Mouse (Mus musculus): ENCODE measurements around the gene Fam161a. TPM values are rescaled to one million over a fixed set of nuclear protein-coding genes. Genes with fewer than 3 reads are reported as not detected.
A peak's percentile ranks its signal among the peaks of the same experiment; 100 is the strongest.

Gene Fam161a
- polyA plus RNA-seq, 2 experiments, result 0.93 to 1.4 TPM

GRCm38 (mm10) chr11:22973599-22973998, 33.7 kb upstream of the Fam161a start:
- H3K36me3 ChIP-seq (replicated peaks; ENCODE audit: control insufficient read depth, insufficient read depth, low read depth), result peaks cover 14% of the 10 kb centered on the region
- H3K9me3 ChIP-seq (ENCODE audit: control insufficient read depth, low read length), result no peaks in the 10 kb centered on the region
- H3K27me3 ChIP-seq (ENCODE audit: control insufficient read depth, insufficient read depth, low read length), result no peaks in the 10 kb centered on the region
- peak overlapping the region; percentile 76 to 97 for H3K4me3 ChIP-seq (ENCODE audit: insufficient read depth in 1 of 2, low read depth in 2 of 2, low read length in 2 of 2)
- TF ChIP-seq EP300 (IDR thresholded peaks at IDR 0.05; ENCODE audit: low read depth) (no peak), CTCF (IDR thresholded peaks at IDR 0.05; ENCODE audit: low read depth) (no peak)
- no peak for ATAC-seq (ENCODE audit: insufficient read depth)
- no peak for DNase-seq (ENCODE audit: low read depth in 3 of 3, low spot score in 3 of 3)
- peak overlapping the region; percentile 67 for H3K4me2 ChIP-seq (ENCODE audit: low read depth)
- peaks cover 2 to 8% of the 10 kb centered on the region in 2 experiments; a peak in 2 of 4 replicates for H3K4me1 ChIP-seq (replicated peaks; ENCODE audit: control insufficient read depth in 2 of 2, insufficient read depth in 2 of 2, low read length in 1 of 2)
- peak overlapping the region; percentile 83 for H3K9ac ChIP-seq (replicated peaks)
- WGBS (ENCODE audit: insufficient replicate concordance), result 41% methylated on average over 14 of the region's 14 CpGs
- peak overlapping the region; percentile 87 for H3K27ac ChIP-seq

- ATAC-seq (ENCODE audit: insufficient read depth), result no peak
- Histone ChIP-seq H3K4me3 (ENCODE audit: insufficient read depth in 1 of 2, low read depth in 2 of 2, low read length in 2 of 2) (no peak overlapping the region), H3K9ac (replicated peaks) (no peak overlapping the region), H3K4me2 (ENCODE audit: low read depth) (no peak overlapping the region), H3K9me3 (ENCODE audit: control insufficient read depth, low read length) (no peaks in the 10 kb centered on the region), H3K27ac (no peak overlapping the region), H3K36me3 (replicated peaks; ENCODE audit: control insufficient read depth, insufficient read depth, low read depth) (peaks cover 14% of the 10 kb centered on the region), H3K27me3 (ENCODE audit: control insufficient read depth, insufficient read depth, low read length) (no peaks in the 10 kb centered on the region), H3K4me1 (replicated peaks; ENCODE audit: control insufficient read depth in 2 of 2, insufficient read depth in 2 of 2, low read length in 1 of 2) (peaks cover 9 to 15% of the 10 kb centered on the region in 2 experiments)
- TF ChIP-seq EP300 (IDR thresholded peaks at IDR 0.05; ENCODE audit: low read depth), result no peak
- no peak for TF ChIP-seq CTCF (IDR thresholded peaks at IDR 0.05; ENCODE audit: low read depth)
- no peak for DNase-seq (ENCODE audit: low read depth in 3 of 3, low spot score in 3 of 3)
- 71% methylated on average over 3 of the region's 3 CpGs for WGBS (ENCODE audit: insufficient replicate concordance)
Observed at GRCm38 (mm10) chr11:22978215-22978614, 29.1 kb upstream of the Fam161a start.

GRCm38 (mm10) chr11:22978711-22979110, 28.6 kb upstream of the Fam161a start:
- WGBS (ENCODE audit: insufficient replicate concordance), result 76% methylated on average over 1 of the region's 1 CpGs
- no peak for DNase-seq (ENCODE audit: low read depth in 3 of 3, low spot score in 3 of 3)

GRCm38 (mm10) chr11:22979221-22979620, 28.1 kb upstream of the Fam161a start:
- H3K36me3 ChIP-seq (replicated peaks; ENCODE audit: control insufficient read depth, insufficient read depth, low read depth), result peaks cover 14% of the 10 kb centered on the region
- no peak overlapping the region for H3K4me2 ChIP-seq (ENCODE audit: low read depth)
- H3K9me3 ChIP-seq (ENCODE audit: control insufficient read depth, low read length), result no peaks in the 10 kb centered on the region
- H3K4me3 ChIP-seq (ENCODE audit: insufficient read depth in 1 of 2, low read depth in 2 of 2, low read length in 2 of 2), result no peak overlapping the region
- 58% methylated on average over 1 of the region's 1 CpGs for WGBS (ENCODE audit: insufficient replicate concordance)
- H3K27ac ChIP-seq, result no peak overlapping the region
- DNase-seq (ENCODE audit: low read depth in 3 of 3, low spot score in 3 of 3), result no peak
- no peak for ATAC-seq (ENCODE audit: insufficient read depth)
- peaks cover 9 to 15% of the 10 kb centered on the region in 2 experiments for H3K4me1 ChIP-seq (replicated peaks; ENCODE audit: control insufficient read depth in 2 of 2, insufficient read depth in 2 of 2, low read length in 1 of 2)
- H3K27me3 ChIP-seq (ENCODE audit: control insufficient read depth, insufficient read depth, low read length), result no peaks in the 10 kb centered on the region
- TF ChIP-seq EP300 (IDR thresholded peaks at IDR 0.05; ENCODE audit: low read depth) (no peak), CTCF (IDR thresholded peaks at IDR 0.05; ENCODE audit: low read depth) (no peak)
- H3K9ac ChIP-seq (replicated peaks), result no peak overlapping the region

More at GRCm38 (mm10) chr11:22978711-22979110, 28.6 kb upstream of the Fam161a start:
- no peak overlapping the region for H3K9ac ChIP-seq (replicated peaks)
- no peak for ATAC-seq (ENCODE audit: insufficient read depth)
- peaks cover 14% of the 10 kb centered on the region for H3K36me3 ChIP-seq (replicated peaks; ENCODE audit: control insufficient read depth, insufficient read depth, low read depth)
- no peaks in the 10 kb centered on the region for H3K27me3 ChIP-seq (ENCODE audit: control insufficient read depth, insufficient read depth, low read length)
- H3K4me3 ChIP-seq (ENCODE audit: insufficient read depth in 1 of 2, low read depth in 2 of 2, low read length in 2 of 2), result no peak overlapping the region
- H3K4me2 ChIP-seq (ENCODE audit: low read depth), result no peak overlapping the region
- H3K27ac ChIP-seq, result no peak overlapping the region
- peaks cover 9 to 15% of the 10 kb centered on the region in 2 experiments for H3K4me1 ChIP-seq (replicated peaks; ENCODE audit: control insufficient read depth in 2 of 2, insufficient read depth in 2 of 2, low read length in 1 of 2)
- no peaks in the 10 kb centered on the region for H3K9me3 ChIP-seq (ENCODE audit: control insufficient read depth, low read length)
- TF ChIP-seq EP300 (IDR thresholded peaks at IDR 0.05; ENCODE audit: low read depth), result no peak
- no peak for TF ChIP-seq CTCF (IDR thresholded peaks at IDR 0.05; ENCODE audit: low read depth)

GRCm38 (mm10) chr11:22981041-22981440, 26.3 kb upstream of the Fam161a start:
- no peaks in the 10 kb centered on the region for H3K27me3 ChIP-seq (ENCODE audit: control insufficient read depth, insufficient read depth, low read length)
- peak overlapping the region; percentile 73 to 89 for H3K4me3 ChIP-seq (ENCODE audit: insufficient read depth in 1 of 2, low read depth in 2 of 2, low read length in 2 of 2)
- no peak for DNase-seq (ENCODE audit: low read depth in 3 of 3, low spot score in 3 of 3)
- peaks cover 14% of the 10 kb centered on the region for H3K36me3 ChIP-seq (replicated peaks; ENCODE audit: control insufficient read depth, insufficient read depth, low read depth)
- TF ChIP-seq EP300 (IDR thresholded peaks at IDR 0.05; ENCODE audit: low read depth) (no peak), CTCF (IDR thresholded peaks at IDR 0.05; ENCODE audit: low read depth) (no peak)
- no peaks in the 10 kb centered on the region for H3K9me3 ChIP-seq (ENCODE audit: control insufficient read depth, low read length)
- peak overlapping the region; percentile 94 for H3K4me2 ChIP-seq (ENCODE audit: low read depth)
- WGBS (ENCODE audit: insufficient replicate concordance), result 19% methylated on average over 4 of the region's 4 CpGs
- H3K27ac ChIP-seq, result peak overlapping the region; percentile 97
- peak overlapping the region; percentile 82 for H3K9ac ChIP-seq (replicated peaks)
- no peak for ATAC-seq (ENCODE audit: insufficient read depth)
- peaks cover 7 to 12% of the 10 kb centered on the region in 2 experiments for H3K4me1 ChIP-seq (replicated peaks; ENCODE audit: control insufficient read depth in 2 of 2, insufficient read depth in 2 of 2, low read length in 1 of 2)
